Mouse (Mus musculus) CH12.LX (cell line): ENCODE data around the gene Anks1. TPM values are rescaled to one million over a fixed set of nuclear protein-coding genes. Genes with fewer than 3 reads are reported as not detected.

ENCODE experiments used
- DNase-seq: peaks from one replicate; pipeline ENCODE4 v3.0.0-alpha.2; 2013; ENCODE audit errors: extremely low read depth
- H3K27ac ChIP-seq: 2 replicates; pipeline ENCODE4 v1.5.1; 2012; ENCODE audit warnings: low read depth, mild to moderate bottlenecking, control low read depth, moderate library complexity; ENCODE audit not compliant: insufficient read depth
- H3K27me3 ChIP-seq: replicated peaks from 2 replicates; pipeline ENCODE3; 2012; ENCODE audit warnings: inconsistent platforms
- H3K36me3 ChIP-seq, 2 experiments: replicated peaks in 1 of 2; 2 replicates each; pipeline versions ENCODE3 to v1.6.1; 2012; ENCODE audit warnings: inconsistent platforms in 1 of 2, low read length in 1 of 2, mild to moderate bottlenecking in 1 of 2, mixed read lengths in 1 of 2, moderate library complexity in 1 of 2; ENCODE audit not compliant: control insufficient read depth in 1 of 2, insufficient read depth in 1 of 2
- H3K4me1 ChIP-seq, 2 experiments: 2 replicates each; pipeline ENCODE4 v1.6.1; 2012; ENCODE audit warnings: inconsistent platforms in 1 of 2, moderate library complexity in 1 of 2; ENCODE audit not compliant: insufficient read depth in 2 of 2, control insufficient read depth in 1 of 2
- H3K4me2 ChIP-seq: 2 replicates; pipeline ENCODE4 v1.6.1; 2012; ENCODE audit warnings: low read depth, mild to moderate bottlenecking, control low read depth; ENCODE audit not compliant: poor library complexity, insufficient read depth, severe bottlenecking
- H3K4me3 ChIP-seq, 3 experiments: fragments of 150-350 bp in 1 of 3; sonication (generic) in 1 of 3; replicated peaks in 1 of 3; 2 replicates each; pipeline versions ENCODE3 to v1.5.1; 2011 to 2012; ENCODE audit warnings: low read depth in 2 of 3, low read length in 2 of 3, mild to moderate bottlenecking in 2 of 3, moderate library complexity in 2 of 3, control low read depth in 1 of 3, improper control_type of control experiment in 1 of 3, inconsistent platforms in 1 of 3, mixed read lengths in 1 of 3; ENCODE audit not compliant: poor library complexity in 1 of 3
- H3K79me2 ChIP-seq: replicated peaks from 2 replicates; pipeline ENCODE4 v1.6.1; 2012; ENCODE audit warnings: mild to moderate bottlenecking, moderate library complexity; ENCODE audit not compliant: control insufficient read depth, poor library complexity, insufficient read depth, severe bottlenecking; ENCODE audit errors: extremely low read depth
- H3K9ac ChIP-seq: 2 replicates; pipeline ENCODE4 v1.6.1; 2012; ENCODE audit warnings: low read depth, mild to moderate bottlenecking, control low read depth, moderate library complexity; ENCODE audit not compliant: insufficient read depth
- H3K9me3 ChIP-seq: replicated peaks from 2 replicates; pipeline ENCODE3; 2012; ENCODE audit warnings: low read length, inconsistent platforms, mixed read lengths
- BHLHE40 ChIP-seq: IDR thresholded peaks from 2 replicates; pipeline ENCODE4 v1.6.1; 2011; ENCODE audit warnings: mild to moderate bottlenecking, low read depth, low read length, improper control_type of control experiment
- CTCF ChIP-seq, 2 experiments: IDR thresholded peaks in 1 of 2; conservative IDR thresholded peaks in 1 of 2; 2 replicates each; pipeline ENCODE4 v1.5.1; 2011 to 2012; ENCODE audit warnings: low read depth in 2 of 2, low read length in 2 of 2, improper control_type of control experiment in 1 of 2, inconsistent platforms in 1 of 2, mild to moderate bottlenecking in 1 of 2, moderate library complexity in 1 of 2
- E2F4 ChIP-seq: IDR thresholded peaks from 2 replicates; pipeline ENCODE4 v1.6.1; 2011; ENCODE audit warnings: low read depth, low read length, improper control_type of control experiment; ENCODE audit not compliant: insufficient replicate concordance
- ELF1 ChIP-seq: IDR thresholded peaks from 2 replicates; pipeline ENCODE4 v1.6.1; 2014; ENCODE audit warnings: low read depth, mild to moderate bottlenecking, inconsistent platforms, low read length, improper control_type of control experiment
- ETS1 ChIP-seq: conservative IDR thresholded peaks from 2 replicates; pipeline ENCODE4 v1.6.1; 2012; ENCODE audit warnings: low read depth, mild to moderate bottlenecking, inconsistent platforms, low read length, improper control_type of control experiment, moderate library complexity
- IRF4 ChIP-seq: IDR thresholded peaks from 2 replicates; pipeline ENCODE4 v1.6.1; 2014; ENCODE audit warnings: low read depth, mild to moderate bottlenecking, inconsistent platforms, low read length, improper control_type of control experiment
- JUN ChIP-seq: IDR thresholded peaks from 2 replicates; pipeline ENCODE4 v1.6.1; 2011; ENCODE audit warnings: low read depth, mild to moderate bottlenecking, low read length, improper control_type of control experiment, moderate library complexity; ENCODE audit not compliant: insufficient read depth
- JUND ChIP-seq: conservative IDR thresholded peaks from 2 replicates; pipeline ENCODE4 v1.6.1; 2011; ENCODE audit warnings: low read depth, low read length, improper control_type of control experiment
- MAFK ChIP-seq: IDR thresholded peaks from 2 replicates; pipeline ENCODE4 v1.6.1; 2011; ENCODE audit warnings: low read length, improper control_type of control experiment; ENCODE audit not compliant: insufficient replicate concordance
- MAZ ChIP-seq: IDR thresholded peaks from 2 replicates; pipeline ENCODE4 v1.6.1; 2012; ENCODE audit warnings: low read depth, mild to moderate bottlenecking, inconsistent platforms, low read length, improper control_type of control experiment, moderate library complexity
- MEF2A ChIP-seq: IDR thresholded peaks from 2 replicates; pipeline ENCODE4 v1.6.1; 2014; ENCODE audit warnings: low read depth, mild to moderate bottlenecking, inconsistent platforms, low read length, improper control_type of control experiment, borderline replicate concordance
- MXI1 ChIP-seq: IDR thresholded peaks from 2 replicates; pipeline ENCODE4 v1.6.1; 2011; ENCODE audit warnings: mild to moderate bottlenecking, low read depth, low read length, improper control_type of control experiment
- MYC ChIP-seq: IDR thresholded peaks from 2 replicates; pipeline ENCODE4 v1.6.1; 2011; ENCODE audit warnings: low read depth, mild to moderate bottlenecking, improper control_type of control experiment, low read length
- NRF1 ChIP-seq: IDR thresholded peaks from 2 replicates; pipeline ENCODE4 v1.6.1; 2014; ENCODE audit warnings: low read depth, mild to moderate bottlenecking, inconsistent platforms, low read length, improper control_type of control experiment, moderate library complexity
- PAX5 ChIP-seq: IDR thresholded peaks from 2 replicates; pipeline ENCODE4 v1.6.1; 2012; ENCODE audit warnings: low read length, inconsistent platforms, mixed read lengths
- POLR2A ChIP-seq: IDR thresholded peaks from 2 replicates; pipeline ENCODE4 v1.6.1; 2011; ENCODE audit warnings: low read depth, mild to moderate bottlenecking, improper control_type of control experiment, low read length
- RAD21 ChIP-seq: IDR thresholded peaks from 2 replicates; pipeline ENCODE4 v1.6.1; 2011; ENCODE audit warnings: low read depth, mild to moderate bottlenecking, low read length, improper control_type of control experiment, moderate library complexity
- RCOR1 ChIP-seq: conservative IDR thresholded peaks from 2 replicates; pipeline ENCODE4 v1.6.1; 2012; ENCODE audit warnings: low read depth, mild to moderate bottlenecking, inconsistent platforms, low read length, improper control_type of control experiment
- TCF12 ChIP-seq: IDR thresholded peaks from 2 replicates; pipeline ENCODE4 v1.6.1; 2014; ENCODE audit warnings: low read depth, mild to moderate bottlenecking, inconsistent platforms, low read length, improper control_type of control experiment
- UBTF ChIP-seq: IDR thresholded peaks from 2 replicates; pipeline ENCODE4 v1.6.1; 2012; ENCODE audit warnings: low read depth, mild to moderate bottlenecking, inconsistent platforms, low read length, improper control_type of control experiment, moderate library complexity
- USF2 ChIP-seq: conservative IDR thresholded peaks from 2 replicates; pipeline ENCODE4 v1.6.1; 2011; ENCODE audit warnings: low read depth, low read length, improper control_type of control experiment
- ZNF384 ChIP-seq: IDR thresholded peaks from 2 replicates; pipeline ENCODE4 v1.6.1; 2012; ENCODE audit warnings: low read depth, low read length, improper control_type of control experiment, inconsistent platforms
- dilution Hi-C: fragments of 300-500 bp; cut with MboI; formaldehyde crosslinking; loops from 2 replicates; pipeline ENCODE4 v1.14.3; 2020; ENCODE audit warnings: low sequenced_read_pairs; ENCODE audit not compliant: extremely low pct_unique_long_range_greater_than_20kb, extremely low pct_ligation_motif_present
- in situ Hi-C: fragments of 300-500 bp; cut with MboI; formaldehyde crosslinking; loops from 3 replicates; pipeline ENCODE4 v1.14.3; 2019; ENCODE audit warnings: low sequenced_read_pairs, low pct_ligation_motif_present, low pct_unique_long_range_greater_than_20kb, mixed read lengths
- polyA plus RNA-seq: library from polyadenylated mRNA; unstranded; fragments of >175 nt; gene quantifications from 2 replicates; pipeline ENCODE4 v1.2.1, GENCODE M21; 2012; ENCODE audit warnings: low read depth; ENCODE audit not compliant: insufficient read length
- total RNA-seq, 2 experiments: library from RNA; depleted of rRNA; stranded (reverse); fragments of 300-350 nt in 1 of 2; fragments of >200 nt in 1 of 2; gene quantifications; 2 replicates each; pipeline ENCODE4 v1.2.3; 2012 to 2014

Gene Anks1
- total and polyA plus RNA-seq, 3 experiments = 5.8 to 9.3 (median 9.0) TPM

DNA sequence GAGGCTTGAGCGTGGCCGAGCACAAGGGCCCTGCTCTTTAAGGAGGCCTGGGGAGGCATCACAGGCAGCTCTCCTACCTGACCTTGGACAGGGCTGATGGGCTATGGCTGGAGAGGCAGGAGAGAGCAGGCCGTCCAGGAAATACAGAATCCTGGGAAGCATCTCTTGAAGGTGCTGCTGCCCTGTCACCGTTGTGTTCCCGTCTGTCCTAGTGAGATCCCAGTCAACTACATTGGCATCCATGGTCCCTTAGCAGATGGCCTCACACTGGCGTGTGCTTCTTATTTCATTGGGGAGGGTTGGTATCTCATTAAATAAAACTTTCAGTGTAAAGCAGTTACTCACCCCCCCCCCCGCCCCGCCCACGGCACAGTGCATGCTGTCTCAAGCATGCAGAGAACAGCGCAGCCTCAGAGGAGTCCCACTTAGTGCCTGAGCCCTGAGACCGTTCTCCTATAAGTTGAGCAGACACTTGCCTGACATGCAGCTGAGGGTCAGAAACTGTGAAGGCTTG lies 57.5 kb downstream of the Anks1 start:
- H3K79me2 ChIP-seq = no peaks in the 10 kb centered on the region
- no peaks in the 10 kb centered on the region for H3K9me3 ChIP-seq
- H3K4me1 ChIP-seq = peaks cover 11 to 17% of the 10 kb centered on the region in 2 experiments
- no peak overlapping the region for H3K27ac ChIP-seq
- H3K36me3 ChIP-seq = peaks cover 0 to 3% of the 10 kb centered on the region in 2 experiments
- TF ChIP-seq POLR2A (no peak), ETS1 (no peak), USF2 (no peak), E2F4 (no peak), MAFK (no peak)
- no peak for DNase-seq
- no peak overlapping the region for H3K4me3 ChIP-seq
- no peak overlapping the region for H3K9ac ChIP-seq
- dilution Hi-C loops (no loop called here), in situ Hi-C loops (no loop called here)
- no peaks in the 10 kb centered on the region for H3K27me3 ChIP-seq
- H3K4me2 ChIP-seq = no peak overlapping the region

DNA sequence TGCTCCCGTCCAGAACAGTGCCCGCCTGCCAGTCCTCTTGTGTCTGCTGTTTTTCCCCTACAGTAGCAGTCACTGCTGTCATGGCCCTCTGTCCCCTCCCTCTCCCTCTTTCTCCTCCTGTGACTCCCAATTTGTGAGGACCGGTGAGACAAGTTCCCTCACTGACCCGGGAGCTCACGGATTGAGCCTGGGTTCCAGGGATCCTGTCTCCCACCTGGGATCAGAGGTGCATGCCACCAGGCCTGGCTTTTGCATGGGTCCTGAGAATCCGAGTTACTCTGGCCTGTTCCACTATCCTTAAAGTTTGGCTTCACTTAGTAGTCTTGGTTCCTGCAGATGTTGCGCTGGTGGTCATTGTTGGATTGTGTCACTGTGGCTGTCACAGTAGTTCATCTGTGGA lies 58.4 kb downstream of the Anks1 start:
- dilution Hi-C loops (no loop called here), in situ Hi-C loops (no loop called here)
- TF ChIP-seq BHLHE40 = no peak
- TF ChIP-seq MAFK = no peak
- no peak for TF ChIP-seq MYC
- no peak for TF ChIP-seq JUND
- TF ChIP-seq RCOR1 = no peak
- no peak for TF ChIP-seq ZNF384
- no peak for TF ChIP-seq IRF4
- TF ChIP-seq MAZ = no peak
- no peak overlapping the region for H3K4me3 ChIP-seq
- peaks cover 11 to 17% of the 10 kb centered on the region in 2 experiments for H3K4me1 ChIP-seq
- H3K79me2 ChIP-seq = no peaks in the 10 kb centered on the region
- H3K27me3 ChIP-seq = no peaks in the 10 kb centered on the region
- DNase-seq = no peak
- no peak overlapping the region for H3K9ac ChIP-seq
- no peaks in the 10 kb centered on the region for H3K9me3 ChIP-seq
- H3K36me3 ChIP-seq = peaks cover 0 to 3% of the 10 kb centered on the region in 2 experiments
- no peak overlapping the region for H3K27ac ChIP-seq
- H3K4me2 ChIP-seq = no peak overlapping the region

DNA sequence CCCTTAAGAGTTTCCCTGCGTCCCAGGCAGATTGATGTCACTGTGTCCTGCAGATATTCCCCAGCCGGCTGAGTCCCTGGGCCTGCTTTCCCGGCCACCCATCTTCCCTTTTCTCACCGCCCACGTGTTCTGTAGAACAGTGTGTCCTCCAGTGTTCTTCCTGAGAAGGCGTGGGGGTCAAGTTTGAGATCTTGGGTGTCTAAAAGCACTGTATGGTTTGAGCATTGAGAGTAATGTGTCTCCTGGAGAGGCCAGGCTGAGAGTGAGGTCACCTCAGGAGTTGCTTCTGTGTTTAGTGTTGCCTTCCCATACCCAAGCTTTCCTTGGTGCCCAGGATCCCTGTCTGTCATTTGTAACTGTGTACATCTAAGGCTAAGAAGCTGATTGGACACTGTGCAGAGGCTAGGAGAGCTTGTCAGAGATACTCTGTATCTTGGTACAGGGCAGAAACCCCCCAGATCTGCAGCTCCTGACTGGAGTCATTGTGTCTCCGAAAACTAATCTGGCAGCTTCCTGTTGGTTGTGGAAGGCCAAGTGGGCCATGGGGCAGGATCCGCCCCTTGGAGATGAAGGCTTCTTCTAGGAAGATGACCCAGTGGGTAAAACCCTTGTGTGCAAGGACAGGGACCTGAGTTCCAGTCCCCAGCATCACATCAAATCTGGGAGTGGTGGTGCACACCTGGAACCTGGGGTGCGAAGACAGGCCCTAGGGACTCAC lies 59.1 kb downstream of the Anks1 start:
- in situ Hi-C loops (no loop called here), dilution Hi-C loops (no loop called here)
- Histone ChIP-seq H3K9me3 (no peaks in the 10 kb centered on the region), H3K4me2 (no peak overlapping the region), H3K4me1 (peaks cover 11 to 17% of the 10 kb centered on the region in 2 experiments), H3K9ac (no peak overlapping the region), H3K4me3 (no peak overlapping the region), H3K79me2 (no peaks in the 10 kb centered on the region), H3K36me3 (peaks cover 0 to 3% of the 10 kb centered on the region in 2 experiments), H3K27me3 (no peaks in the 10 kb centered on the region), H3K27ac (no peak overlapping the region)
- no peak for DNase-seq
- TF ChIP-seq PAX5 = no peak
- no peak for TF ChIP-seq MEF2A
- no peak for TF ChIP-seq MYC
- no peak for TF ChIP-seq ELF1
- TF ChIP-seq USF2 = no peak
- no peak for TF ChIP-seq CTCF (conservative IDR thresholded peaks at IDR 0.05 in 1 of 2, IDR thresholded peaks at IDR 0.05 in 1 of 2; ENCODE audit: low read depth in 2 of 2, low read length in 2 of 2)
- no peak for TF ChIP-seq JUN
- TF ChIP-seq NRF1 = no peak
- TF ChIP-seq MXI1 = no peak
- no peak for TF ChIP-seq TCF12
- TF ChIP-seq JUND = no peak
- TF ChIP-seq UBTF = no peak
- no peak for TF ChIP-seq POLR2A
- TF ChIP-seq IRF4 = no peak
- no peak for TF ChIP-seq RAD21
- no peak for TF ChIP-seq MAFK
